Mouse (Mus musculus): ENCODE results near the gene Stx11.
A peak's percentile ranks its signal among the peaks of the same experiment; 100 is the strongest.

Gene Stx11

DNA sequence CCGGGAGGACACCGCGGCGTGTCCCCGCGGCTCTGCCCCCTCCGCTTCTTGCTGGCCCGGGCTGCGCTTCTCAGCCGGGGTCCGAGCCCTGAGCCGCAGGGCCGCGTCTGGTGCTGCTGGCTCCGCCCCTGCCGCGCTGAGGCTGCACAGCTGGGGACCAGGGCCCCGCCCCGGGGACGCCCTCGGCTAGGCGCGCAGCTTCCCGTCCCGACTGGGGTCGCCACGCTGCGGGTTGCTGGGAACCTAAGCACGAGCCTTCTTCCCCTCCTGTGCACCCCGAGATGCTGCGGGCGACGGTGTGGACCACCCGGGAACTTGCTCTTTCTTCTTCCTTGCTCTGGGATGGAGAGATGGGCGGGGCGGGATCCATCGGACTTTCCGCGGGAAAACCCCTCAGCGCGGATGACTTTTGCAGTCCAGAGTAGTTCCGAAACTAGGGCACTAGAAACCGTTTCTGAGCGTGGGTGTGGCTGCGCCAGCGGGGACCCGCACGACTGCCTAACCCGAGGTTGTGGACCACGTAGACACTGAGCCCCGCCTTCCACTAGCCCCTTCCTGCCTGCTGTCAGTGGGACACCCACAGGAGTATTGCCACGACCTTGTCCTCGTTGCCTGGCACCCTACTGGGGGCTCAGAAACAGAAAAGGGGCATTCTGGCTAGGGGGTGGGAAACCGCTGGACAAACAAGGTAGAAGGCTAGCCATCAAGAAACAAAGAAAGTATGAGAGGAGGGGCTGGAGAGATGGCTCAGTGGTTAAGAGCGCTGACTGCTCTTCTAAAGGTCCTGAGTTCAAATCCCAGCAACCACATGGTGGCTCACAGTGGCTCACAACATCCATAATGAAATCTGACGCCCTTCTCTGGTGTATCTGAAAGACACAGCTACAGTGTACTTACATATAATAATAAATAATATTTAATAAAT, at the start of gene Stx11:
Gene Stx11, minus strand, starts transcription at position 148 of the 925 bp plus-strand sequence.
- DNase-seq (ENCODE audit: low read depth, low spot score), result peak; percentile 64

DNA sequence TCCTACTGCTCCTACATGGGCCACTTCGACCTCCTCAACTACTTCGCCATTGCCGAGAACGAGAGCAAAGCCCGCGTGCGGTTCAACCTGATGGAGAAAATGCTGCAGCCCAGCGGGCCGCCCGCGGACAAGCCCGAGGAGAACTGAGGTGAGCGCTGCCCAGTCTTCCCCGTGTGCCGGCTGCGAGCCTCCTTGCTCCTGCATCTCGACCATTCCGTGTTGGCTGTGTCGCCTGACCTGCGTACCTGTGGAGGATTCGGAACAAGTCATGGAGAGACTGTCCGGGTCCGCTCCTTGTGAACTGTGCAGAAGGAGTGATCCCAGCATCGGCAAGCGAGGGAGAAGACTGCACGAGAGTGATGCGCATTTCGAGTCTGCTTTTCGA, 44.6 kb upstream of the Stx11 start:
- no peak for DNase-seq (ENCODE audit: low read depth, low spot score)

DNA sequence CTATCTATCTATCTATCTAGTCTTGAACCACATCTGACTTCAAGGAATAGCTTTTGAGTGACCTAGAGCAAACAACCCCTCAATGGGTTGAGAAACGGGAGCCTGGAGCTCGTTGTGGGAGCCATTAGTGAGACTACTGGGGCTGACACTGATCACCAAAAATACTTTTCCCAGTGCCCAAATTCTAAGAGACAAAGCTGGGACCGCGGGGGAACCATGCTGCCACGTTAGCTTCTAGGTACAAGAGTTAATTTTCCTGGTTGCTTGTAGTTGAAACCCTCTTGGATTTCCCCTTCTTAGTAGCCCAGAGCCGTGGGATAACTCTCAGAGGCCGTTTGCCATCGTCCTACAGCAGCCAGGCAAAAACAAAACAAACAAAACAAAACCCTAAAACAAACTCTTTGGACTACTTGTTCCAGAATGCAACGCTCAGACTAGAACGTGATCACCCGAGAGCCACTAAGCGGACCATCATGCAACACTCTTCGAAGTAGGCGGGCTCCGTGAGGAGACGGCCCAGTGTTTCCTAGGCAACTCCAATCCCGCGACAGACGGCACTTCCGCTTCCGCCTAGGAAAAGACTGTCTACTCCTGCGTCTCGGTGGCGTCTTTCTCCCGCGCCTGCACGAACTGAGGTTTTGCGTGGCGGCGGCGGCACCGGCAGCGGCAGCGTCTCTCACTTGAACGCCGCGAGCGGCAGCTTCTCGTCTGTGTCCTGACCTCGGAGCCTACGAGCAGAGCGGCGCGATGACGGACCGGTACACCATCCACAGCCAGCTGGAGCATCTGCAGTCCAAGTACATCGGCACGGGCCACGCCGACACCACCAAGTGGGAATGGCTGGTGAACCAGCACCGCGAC, 44.0 kb upstream of the Stx11 start:
- DNase-seq (ENCODE audit: low read depth, low spot score), result peak; percentile 98

DNA sequence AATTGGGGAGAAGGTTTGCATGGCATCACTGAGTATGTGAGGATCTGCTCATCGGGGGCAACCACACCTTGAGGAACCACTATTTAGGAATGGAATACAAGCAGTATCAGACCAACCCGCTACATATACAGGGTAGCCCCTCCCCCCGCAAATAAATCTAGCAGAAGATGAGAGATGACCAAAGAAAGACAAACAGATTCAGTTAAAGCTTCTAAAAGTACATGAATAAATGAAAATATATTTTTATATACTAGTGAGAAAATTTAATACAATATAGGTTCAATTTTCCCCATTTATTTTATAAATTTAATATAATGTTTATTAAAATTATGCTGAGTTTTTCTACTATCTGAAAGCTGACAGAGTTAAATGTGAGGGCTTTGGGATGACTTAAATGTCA, 40.9 kb upstream of the Stx11 start, which contains the start of gene Sf3b5:
Gene Sf3b5, plus strand, starts transcription at position 301 of the 400 bp plus-strand sequence.
- no peak for DNase-seq (ENCODE audit: low read depth, low spot score)

DNA sequence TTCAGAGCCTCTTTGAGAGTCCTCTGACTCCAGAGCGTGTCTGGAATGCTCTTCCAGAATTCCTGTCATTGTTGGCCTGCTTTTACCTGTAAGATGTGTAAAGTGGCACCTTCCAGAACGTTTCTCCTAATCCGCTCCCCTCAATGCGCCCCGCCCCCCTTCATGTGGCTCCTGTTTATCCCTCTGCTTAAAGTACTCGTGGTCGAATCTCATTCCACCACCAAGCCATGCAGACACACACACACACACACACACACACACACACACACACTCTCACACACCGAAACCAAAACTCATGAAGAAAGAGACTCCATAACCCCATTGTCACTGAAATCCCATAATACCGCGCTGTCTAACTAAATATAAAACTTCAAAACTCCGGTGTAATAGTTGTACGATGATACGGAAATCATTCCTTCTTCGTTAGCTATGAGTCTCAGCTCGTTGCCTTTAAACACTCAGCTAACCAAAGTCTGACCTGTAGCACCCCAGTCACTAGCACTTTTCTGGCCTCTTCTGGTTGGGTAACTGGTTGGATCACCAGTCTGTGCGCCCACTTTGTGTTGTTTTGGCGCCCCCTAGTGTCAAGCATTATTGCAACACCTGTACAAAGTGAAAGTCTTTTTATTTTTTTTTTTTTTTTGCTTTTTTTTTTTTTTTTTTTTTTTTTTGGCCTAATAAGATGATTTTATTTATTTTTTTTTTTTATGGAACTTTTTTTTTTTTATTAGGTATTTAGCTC, 32.8 kb upstream of the Stx11 start:
- peak; percentile 91 for DNase-seq (ENCODE audit: low read depth, low spot score)

DNA sequence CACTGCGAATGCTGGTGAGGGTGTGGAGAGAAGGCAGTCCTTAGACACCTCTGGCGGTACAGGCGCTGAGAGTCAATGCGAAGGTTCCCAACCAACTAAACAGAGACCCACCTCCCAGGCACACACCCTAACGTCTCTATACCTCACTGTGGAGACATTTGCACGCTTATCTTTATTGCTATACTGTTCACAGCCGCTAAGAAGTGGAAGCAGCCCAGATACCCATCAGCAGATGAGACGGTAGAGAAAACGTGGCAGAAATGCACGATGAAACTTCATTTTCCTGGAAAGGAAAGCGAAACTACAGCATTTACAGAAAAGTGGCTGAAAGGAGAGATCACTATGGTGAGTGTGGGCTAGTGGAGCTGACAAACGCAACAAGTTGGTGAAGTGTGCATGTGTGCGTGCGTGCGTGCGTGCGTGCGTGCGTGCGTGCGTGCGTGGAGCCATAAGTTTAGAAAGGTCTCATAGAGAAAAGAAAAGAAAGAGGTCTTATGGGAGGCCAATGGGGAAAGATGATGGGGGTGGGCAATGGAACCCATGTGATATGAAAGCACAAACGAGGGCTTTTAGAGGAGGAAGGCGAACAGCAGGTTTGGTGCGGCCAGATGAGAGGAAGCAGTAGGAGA, 29.4 kb upstream of the Stx11 start:
- DNase-seq (ENCODE audit: low read depth, low spot score), result no peak

DNA sequence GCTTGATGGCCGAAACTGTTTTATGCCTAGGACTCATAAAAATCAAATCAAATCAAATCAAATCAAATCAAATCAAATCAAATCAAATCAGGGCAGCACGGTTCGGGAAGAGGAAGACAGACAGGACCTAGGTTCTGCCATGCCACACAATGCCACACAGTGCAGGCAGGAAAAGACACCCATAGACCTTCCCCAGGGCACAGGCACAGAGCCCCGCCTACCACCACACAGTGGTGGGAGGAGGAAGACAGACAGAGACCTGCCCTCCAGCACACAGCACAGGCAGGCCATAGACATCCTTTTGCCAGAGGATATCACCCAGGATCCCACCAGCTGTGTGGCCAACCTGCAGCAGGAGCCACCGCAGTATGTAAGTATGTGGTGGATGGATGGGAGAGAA, 27.9 kb upstream of the Stx11 start:
- DNase-seq (ENCODE audit: low read depth, low spot score), result no peak

DNA sequence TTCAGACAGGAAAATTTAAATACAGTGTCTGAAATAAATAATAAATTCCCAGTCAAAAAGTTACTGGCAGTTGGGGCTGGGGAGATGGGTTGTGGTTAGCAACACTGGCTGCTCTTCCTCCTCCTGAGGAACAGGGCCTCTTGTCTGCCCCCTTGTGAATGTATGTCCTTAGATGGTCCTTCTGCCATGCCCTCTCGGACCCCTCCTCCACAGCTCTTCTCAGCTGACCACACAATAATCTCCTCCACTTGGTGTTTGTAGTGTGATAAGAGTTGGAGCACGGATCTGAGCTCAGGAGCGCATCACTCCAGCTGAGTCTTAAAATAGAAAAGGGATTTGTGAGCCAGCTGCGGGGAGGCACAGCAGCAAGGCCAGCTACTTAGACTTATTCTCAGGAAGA, 22.8 kb upstream of the Stx11 start:
- no peak for DNase-seq (ENCODE audit: low read depth, low spot score)

DNA sequence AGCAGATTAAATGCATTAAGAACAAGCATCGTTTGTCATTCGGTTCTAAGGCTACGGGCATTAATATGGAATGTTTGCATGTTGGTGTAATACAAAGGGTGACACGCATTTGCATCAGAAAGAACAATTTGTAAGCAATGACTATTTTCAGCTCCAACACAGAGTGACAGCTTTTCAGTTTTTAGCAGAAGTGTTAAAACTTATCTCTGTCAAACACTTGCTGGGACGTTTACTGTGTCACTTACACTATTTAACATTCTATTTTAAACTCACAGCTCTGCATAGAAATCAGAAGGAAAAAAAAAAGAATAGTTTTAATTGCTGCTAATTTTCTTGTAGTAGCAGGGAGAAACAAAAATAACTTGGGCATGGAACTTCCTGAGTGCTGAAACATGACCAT, 22.4 kb upstream of the Stx11 start:
- DNase-seq (ENCODE audit: low read depth, low spot score), result no peak

DNA sequence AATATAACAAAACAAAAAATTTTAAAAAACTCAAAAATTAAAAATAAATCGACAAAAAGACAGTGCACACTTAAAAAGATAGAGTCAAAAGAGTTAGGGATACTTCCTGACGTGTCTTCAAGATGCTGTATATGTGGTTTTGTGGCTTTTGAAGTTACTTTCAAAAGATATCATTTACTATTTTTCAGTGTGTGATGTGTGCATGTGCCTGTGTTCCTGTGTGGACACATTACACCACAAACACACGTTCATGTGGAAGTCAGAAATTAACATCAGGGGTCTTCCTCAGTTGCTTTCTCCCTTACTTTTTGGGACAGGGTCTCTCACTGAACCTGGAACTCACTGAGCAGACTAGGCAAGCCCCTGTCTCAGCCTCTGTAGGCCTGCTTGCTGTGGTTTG, 20.9 kb upstream of the Stx11 start:
- DNase-seq (ENCODE audit: low read depth, low spot score), result no peak

DNA sequence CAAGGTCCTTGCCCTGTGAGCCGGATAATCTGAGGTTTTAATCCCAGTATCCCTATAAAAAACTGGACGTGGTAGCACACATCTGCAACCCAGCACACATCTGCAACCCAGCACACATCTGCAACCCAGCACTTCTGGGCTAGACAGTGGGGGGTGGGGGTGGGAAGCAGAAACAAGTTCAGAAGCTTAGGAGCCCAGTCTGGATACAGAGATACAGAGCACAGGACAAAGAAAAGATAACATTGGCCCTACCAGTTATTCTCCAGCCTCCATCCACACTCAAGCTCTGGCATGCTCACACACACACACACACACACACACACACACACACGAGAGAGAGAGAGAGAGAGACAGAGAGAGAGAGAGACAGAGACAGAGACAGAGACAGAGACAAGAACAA, 19.4 kb upstream of the Stx11 start:
- DNase-seq (ENCODE audit: low read depth, low spot score), result no peak

DNA sequence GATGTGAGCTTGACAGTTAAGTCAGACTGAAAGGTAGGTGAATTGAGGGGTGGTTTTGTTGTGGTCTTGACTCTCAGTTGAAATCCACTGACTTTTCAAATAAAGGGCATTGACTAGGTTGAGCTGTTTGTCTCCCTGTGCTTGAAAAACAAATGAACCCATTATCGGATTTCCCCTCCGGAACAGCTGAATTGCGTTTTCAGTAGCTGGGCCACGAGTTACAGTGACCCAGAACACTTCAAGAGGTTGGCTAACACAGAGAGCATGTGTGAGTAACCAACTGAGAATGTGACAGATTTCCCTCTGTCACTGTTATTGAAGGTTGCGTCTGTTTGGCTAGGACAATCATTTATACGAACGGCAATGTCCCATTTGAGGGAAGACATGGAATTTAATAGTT, 17.0 kb upstream of the Stx11 start:
- no peak for DNase-seq (ENCODE audit: low read depth, low spot score)

DNA sequence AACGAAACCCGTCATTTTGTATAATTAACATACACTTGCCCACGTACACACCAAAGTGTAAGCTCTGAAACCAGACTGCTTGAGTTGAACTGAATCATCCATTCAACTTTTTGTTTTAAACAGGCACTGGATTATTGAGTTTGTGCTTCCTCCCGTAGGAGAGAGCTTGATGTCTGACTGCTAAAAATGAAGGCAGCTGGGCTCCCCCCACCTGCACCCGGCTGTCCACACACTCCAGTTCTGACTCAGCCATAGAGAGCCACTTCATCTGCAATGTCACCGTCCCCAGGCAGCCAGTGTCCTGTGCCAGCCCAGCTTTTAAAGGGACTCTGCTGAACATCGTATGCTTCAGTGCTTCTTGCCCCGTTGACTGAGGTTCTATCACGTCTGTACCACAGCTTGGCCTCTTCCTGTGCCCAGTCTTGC, 13.7 kb upstream of the Stx11 start:
- DNase-seq (ENCODE audit: low read depth, low spot score), result no peak

DNA sequence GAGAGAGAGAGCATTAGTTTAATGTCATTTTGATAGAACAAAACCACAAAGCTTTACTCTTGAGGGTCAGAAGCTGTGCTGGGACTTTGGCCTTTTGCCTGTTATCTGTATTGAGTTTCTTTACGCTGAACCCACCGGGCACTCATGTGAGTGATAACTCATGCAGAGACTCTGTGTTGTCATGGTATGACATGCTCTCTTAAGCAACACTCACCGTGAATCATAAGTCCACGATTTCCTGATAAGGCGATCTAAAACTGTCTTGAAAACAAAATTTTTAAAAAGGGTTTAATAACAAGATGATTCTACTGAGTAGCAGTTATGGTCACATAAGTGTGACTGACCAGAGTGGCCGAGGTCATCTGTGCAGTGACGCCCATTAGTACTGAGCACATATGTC, 12.5 kb upstream of the Stx11 start:
- peak; percentile 55 for DNase-seq (ENCODE audit: low read depth, low spot score)

DNA sequence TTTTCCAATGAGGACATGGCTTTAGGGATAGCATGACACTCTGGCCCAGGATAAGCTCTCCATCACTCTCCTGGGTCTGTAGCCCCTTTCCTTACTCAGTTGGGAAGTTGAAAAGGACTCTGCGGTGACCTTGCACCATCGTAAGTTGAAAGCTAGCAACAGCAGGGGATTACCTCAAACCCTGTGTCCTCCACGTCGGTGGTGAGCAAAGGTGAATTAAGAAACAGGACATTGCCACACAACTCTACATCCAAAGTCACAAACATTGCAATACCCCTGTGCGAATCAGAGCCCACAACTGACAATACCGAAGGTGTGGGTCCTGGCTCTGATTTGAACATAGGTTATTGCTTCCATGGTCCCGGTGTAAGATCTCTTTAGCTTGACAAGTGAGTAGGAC, 11.9 kb upstream of the Stx11 start:
- no peak for DNase-seq (ENCODE audit: low read depth, low spot score)

DNA sequence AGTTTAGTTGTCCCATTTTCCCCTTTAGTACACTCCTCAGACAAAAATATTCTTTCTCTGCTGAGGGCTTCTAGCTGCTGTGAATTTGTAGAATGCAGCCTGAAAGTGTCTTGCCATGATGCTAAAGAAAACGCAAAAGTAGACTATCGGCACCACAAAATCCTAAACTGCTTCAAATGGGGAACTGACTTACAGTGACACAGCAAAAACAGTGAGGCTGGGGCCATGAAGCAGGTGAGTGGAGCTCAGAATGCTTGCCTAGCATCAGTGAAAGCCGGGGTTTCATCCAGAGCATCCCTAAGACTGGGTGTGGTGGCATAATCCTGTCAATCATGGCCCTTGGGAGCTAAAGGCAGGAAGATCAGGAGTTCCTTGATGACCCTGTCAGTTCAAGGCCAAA, 11.4 kb upstream of the Stx11 start:
- no peak for DNase-seq (ENCODE audit: low read depth, low spot score)

DNA sequence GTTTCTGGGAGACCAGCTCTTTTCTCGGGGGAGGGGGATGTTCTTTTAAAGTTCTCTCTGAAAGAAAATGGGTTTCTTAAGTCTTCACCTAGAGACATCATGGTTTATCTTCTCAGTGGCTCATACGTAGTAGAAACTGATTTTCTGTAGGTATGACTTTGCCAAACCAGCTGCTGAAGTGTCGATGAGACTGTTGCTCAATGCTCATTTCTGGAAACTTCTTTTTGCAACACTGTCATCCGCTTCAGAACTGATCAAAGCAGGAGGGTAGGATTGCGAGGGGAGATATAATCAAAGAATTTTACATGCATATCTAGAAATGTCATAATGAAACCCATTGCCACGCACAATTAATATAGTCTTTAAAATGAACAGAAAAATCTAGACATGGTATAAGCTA, 10.5 kb upstream of the Stx11 start:
- no peak for DNase-seq (ENCODE audit: low read depth, low spot score)

DNA sequence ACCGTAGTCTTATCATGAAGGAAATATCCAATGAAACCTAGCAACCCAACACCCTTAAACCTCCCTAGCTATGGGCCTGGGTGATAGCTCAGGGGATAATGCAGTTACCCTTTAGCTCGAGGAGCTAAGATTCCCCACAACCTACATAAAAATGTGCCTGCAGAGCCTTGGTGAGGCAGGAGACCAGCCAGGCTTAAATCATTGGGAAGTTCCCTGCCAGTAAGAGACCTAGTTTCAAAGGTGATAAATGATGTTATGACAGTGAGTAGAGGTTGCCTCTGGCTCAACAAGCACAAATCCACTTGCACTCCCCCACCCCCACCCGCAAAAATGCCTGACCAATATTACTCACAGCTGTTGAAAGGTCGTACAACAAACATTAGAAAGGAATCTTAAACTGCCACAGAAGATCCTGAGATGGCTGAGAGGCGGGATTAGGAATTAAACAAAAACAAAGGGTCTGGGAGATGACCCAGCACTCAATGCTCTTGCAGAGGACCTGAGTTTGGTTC, 1.6 kb upstream of the Stx11 start:
- peak; percentile 84 for DNase-seq (ENCODE audit: low read depth, low spot score)

DNA sequence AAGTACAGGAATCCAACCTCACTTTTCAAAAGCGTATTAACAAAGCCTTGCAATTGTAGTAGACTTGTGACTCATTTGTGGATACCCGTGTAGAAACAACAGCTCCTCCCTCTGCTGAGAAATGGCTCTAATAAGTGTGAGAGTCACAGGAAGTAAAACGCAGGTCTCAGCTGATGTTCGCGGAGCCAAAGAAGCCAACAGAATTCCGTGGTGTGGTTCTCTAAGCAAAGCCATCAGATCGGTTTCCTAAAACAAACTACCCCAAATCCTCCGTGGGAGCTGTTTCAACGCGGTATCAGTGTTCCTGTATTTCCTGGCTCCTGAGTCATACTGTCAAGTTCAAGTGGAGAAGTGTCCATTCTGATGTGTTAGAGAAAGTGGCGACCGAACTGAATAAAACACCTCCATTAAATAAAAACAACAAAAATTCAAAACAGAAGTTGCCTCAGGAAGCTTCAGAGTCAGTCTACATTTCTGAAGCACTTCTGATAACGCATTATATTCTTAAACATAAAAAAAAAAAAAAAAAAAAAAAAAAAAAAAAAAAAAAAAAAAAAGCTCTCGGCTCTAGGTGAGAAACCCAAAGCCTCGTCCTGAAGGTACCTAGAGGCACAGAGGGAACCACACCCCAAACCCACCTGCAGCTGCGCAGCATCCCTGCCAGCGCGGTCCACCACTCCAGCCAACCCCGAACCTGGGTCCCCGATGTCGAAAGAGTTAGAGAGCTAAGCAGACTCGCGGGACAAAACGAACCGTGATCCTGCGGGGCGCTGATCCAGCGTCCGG, 543 bp downstream of the Stx11 start:
- DNase-seq (ENCODE audit: low read depth, low spot score), result peak; percentile 79

DNA sequence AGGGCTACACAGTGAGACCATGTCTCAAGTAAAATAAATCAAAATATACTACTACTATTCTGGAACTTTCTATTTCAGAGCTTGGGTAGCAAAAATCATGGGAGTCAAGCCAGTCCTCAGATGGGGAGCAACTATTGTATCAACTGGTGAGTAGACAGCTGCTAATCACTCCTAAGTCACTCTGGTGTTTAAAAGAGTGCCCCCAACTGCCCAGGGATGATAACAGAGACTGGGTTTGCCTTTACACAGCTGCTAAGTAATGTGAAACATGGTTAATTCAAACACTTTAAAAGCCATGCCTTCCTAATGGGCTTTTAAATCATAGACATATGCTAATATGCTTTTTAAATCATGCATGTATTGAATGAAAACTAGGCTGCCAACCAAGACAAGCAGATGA, 1.9 kb downstream of the Stx11 start:
- no peak for DNase-seq (ENCODE audit: low read depth, low spot score)
